Mouse (Mus musculus): ENCODE results near the gene Dbh. TPM values are rescaled to one million over a fixed set of nuclear protein-coding genes. Genes with fewer than 3 reads are reported as not detected.

The Dbh gene
- 100 to 1,000 TPM; 515 to 549 TPM for total RNA-seq (2021)
- long read RNA-seq, experiment 1, transcript Dbh-201 (12 exons, 2,552 nt): major isoform, 152 of 244 reads
- long read RNA-seq, experiment 1, partial matches to known transcripts: 69 of 244 reads
- long read RNA-seq, experiment 1, other reads (novel, unspliced or antisense): 23 of 244 reads
- long read RNA-seq, experiment 2, transcript Dbh-201 (12 exons, 2,552 nt): major isoform, 99 of 331 reads
- long read RNA-seq, experiment 2, partial matches to known transcripts: 184 of 331 reads
- long read RNA-seq, experiment 2, other reads (novel, unspliced or antisense): 48 of 331 reads

GRCm38 (mm10) chr2:27164796-27165590, at the start of gene Dbh:
Dbh (plus strand) TSS chr2:27165233.
- no peak for DNase-seq (ENCODE audit: low spot score in 2 of 2)

GRCm38 (mm10) chr2:27118452-27118851, 46.6 kb upstream of the Dbh start:
- DNase-seq (ENCODE audit: low spot score in 2 of 2): no peak

- no peak for DNase-seq (ENCODE audit: low spot score in 2 of 2)
Observed at GRCm38 (mm10) chr2:27119766-27120165, 45.3 kb upstream of the Dbh start.

- DNase-seq (ENCODE audit: low spot score in 2 of 2): no peak
Observed at GRCm38 (mm10) chr2:27120241-27120641, 44.8 kb upstream of the Dbh start.

GRCm38 (mm10) chr2:27121626-27122355, 43.2 kb upstream of the Dbh start:
- no peak for DNase-seq (ENCODE audit: low spot score in 2 of 2)

GRCm38 (mm10) chr2:27122578-27122977, 42.5 kb upstream of the Dbh start:
- DNase-seq (ENCODE audit: low spot score in 2 of 2): no peak

- no peak for DNase-seq (ENCODE audit: low spot score in 2 of 2)
Observed at GRCm38 (mm10) chr2:27123121-27123520, 41.9 kb upstream of the Dbh start.

- DNase-seq (ENCODE audit: low spot score in 2 of 2): peak in 1 of 2 experiments; percentile 52
Observed at GRCm38 (mm10) chr2:27125979-27126378, 39.1 kb upstream of the Dbh start.

GRCm38 (mm10) chr2:27126496-27126895, 38.5 kb upstream of the Dbh start:
- no peak for DNase-seq (ENCODE audit: low spot score in 2 of 2)

- no peak for DNase-seq (ENCODE audit: low spot score in 2 of 2)
Observed at GRCm38 (mm10) chr2:27128990-27129389, 36.0 kb upstream of the Dbh start.

GRCm38 (mm10) chr2:27135935-27136334, 29.1 kb upstream of the Dbh start:
- no peak for DNase-seq (ENCODE audit: low spot score in 2 of 2)

- DNase-seq (ENCODE audit: low spot score in 2 of 2): no peak
Observed at GRCm38 (mm10) chr2:27136336-27136735, 28.7 kb upstream of the Dbh start.

- DNase-seq (ENCODE audit: low spot score in 2 of 2): no peak
Observed at GRCm38 (mm10) chr2:27136789-27137188, 28.2 kb upstream of the Dbh start.

- no peak for DNase-seq (ENCODE audit: low spot score in 2 of 2)
Observed at GRCm38 (mm10) chr2:27138356-27138755, 26.7 kb upstream of the Dbh start.

GRCm38 (mm10) chr2:27141950-27142693, 22.9 kb upstream of the Dbh start, which contains the start of gene Fam163b:
Fam163b (minus strand) TSS chr2:27142491.
- DNase-seq (ENCODE audit: low spot score in 2 of 2): peak; percentile 16 to 21

- DNase-seq (ENCODE audit: low spot score in 2 of 2): no peak
Observed at GRCm38 (mm10) chr2:27144957-27145356, 20.1 kb upstream of the Dbh start.

GRCm38 (mm10) chr2:27146840-27147239, 18.2 kb upstream of the Dbh start:
- no peak for DNase-seq (ENCODE audit: low spot score in 2 of 2)

GRCm38 (mm10) chr2:27149457-27149856, 15.6 kb upstream of the Dbh start:
- no peak for DNase-seq (ENCODE audit: low spot score in 2 of 2)

- DNase-seq (ENCODE audit: low spot score in 2 of 2): no peak
Observed at GRCm38 (mm10) chr2:27154466-27155185, 10.4 kb upstream of the Dbh start.

- DNase-seq (ENCODE audit: low spot score in 2 of 2): no peak
Observed at GRCm38 (mm10) chr2:27156596-27156995, 8.4 kb upstream of the Dbh start.

Data from adrenal gland, postnatal 4 days (tissue).